Mouse (Mus musculus) lung, postnatal 0 days (tissue): ENCODE measurements around the gene Dstn. TPM values are rescaled to one million over a fixed set of nuclear protein-coding genes. Genes with fewer than 3 reads are reported as not detected.

Source experiments
- ATAC-seq: fragments of 200-750 bp; cut with Nextera tagmentation; 2 replicates; pipeline ENCODE4 v1.8.0; 2017; ENCODE audit warnings: moderate library complexity
- DNase-seq: peaks from one replicate; pipeline ENCODE4 v3.0.0-alpha.2; 2016; ENCODE audit warnings: low spot score
- H3K27ac ChIP-seq: fragments of 300-500 bp; sonication (generic); 2 replicates; pipeline ENCODE4 v1.5.1; 2014; ENCODE audit warnings: antibody characterized with exemption, mild to moderate bottlenecking, low read length, mixed read lengths
- H3K27me3 ChIP-seq: fragments of 300-500 bp; sonication (generic); replicated peaks from 2 replicates; pipeline ENCODE4 v1.6.1; 2014; ENCODE audit warnings: low read length, mixed read lengths; ENCODE audit not compliant: insufficient read depth
- H3K36me3 ChIP-seq: fragments of 300-500 bp; sonication (generic); 2 replicates; pipeline ENCODE4 v1.6.1; 2014; ENCODE audit warnings: low read length, mixed read lengths; ENCODE audit not compliant: insufficient read depth
- H3K4me1 ChIP-seq: fragments of 300-500 bp; sonication (generic); 2 replicates; pipeline ENCODE4 v1.6.1; 2014; ENCODE audit warnings: antibody characterized with exemption, low read depth, low read length, mixed read lengths; ENCODE audit not compliant: insufficient read depth
- H3K4me2 ChIP-seq: fragments of 300-500 bp; sonication (generic); replicated peaks from 2 replicates; pipeline ENCODE4 v1.6.1; 2014; ENCODE audit warnings: low read depth, mild to moderate bottlenecking, low read length, moderate library complexity, mixed read lengths
- H3K4me3 ChIP-seq: fragments of 300-500 bp; sonication (generic); 2 replicates; pipeline ENCODE4 v1.5.1; 2014; ENCODE audit warnings: low read depth, low read length
- H3K9ac ChIP-seq: fragments of 300-500 bp; sonication (generic); replicated peaks from 2 replicates; pipeline ENCODE4 v1.6.1; 2014; ENCODE audit warnings: low read depth, mild to moderate bottlenecking
- H3K9me3 ChIP-seq: fragments of 300-500 bp; sonication (generic); 2 replicates; pipeline ENCODE4 v1.6.1; 2016; ENCODE audit warnings: low read length, mixed read lengths
- CTCF ChIP-seq: IDR thresholded peaks from 2 replicates; pipeline ENCODE4 v1.5.1; 2016; ENCODE audit warnings: antibody characterized with exemption, mild to moderate bottlenecking
- EP300 ChIP-seq: IDR thresholded peaks from 2 replicates; pipeline ENCODE4 v1.6.1; 2016; ENCODE audit warnings: antibody characterized with exemption, mild to moderate bottlenecking, control low read depth
- WGBS: fragments of 180-500 bp; shearing (Covaris S2); extraction: QIAGEN DNeasy Blood & Tissue Kit; methylation state at CpG from one replicate; pipeline ENCODE4 v1.1.7; 2014; 5-methylcytosine and 5-hydroxymethylcytosine counted together
- polyA plus RNA-seq: library from polyadenylated mRNA; unstranded; fragments of >200 nt; fragmentation: Nextera tagmentation; extraction: Ambion mirVana; gene quantifications from 2 replicates; pipeline ENCODE4 v1.2.1, GENCODE M21; 2015

Dstn gene
- polyA plus RNA-seq, 1 experiment from 2014 or later, result 655 TPM

DNA sequence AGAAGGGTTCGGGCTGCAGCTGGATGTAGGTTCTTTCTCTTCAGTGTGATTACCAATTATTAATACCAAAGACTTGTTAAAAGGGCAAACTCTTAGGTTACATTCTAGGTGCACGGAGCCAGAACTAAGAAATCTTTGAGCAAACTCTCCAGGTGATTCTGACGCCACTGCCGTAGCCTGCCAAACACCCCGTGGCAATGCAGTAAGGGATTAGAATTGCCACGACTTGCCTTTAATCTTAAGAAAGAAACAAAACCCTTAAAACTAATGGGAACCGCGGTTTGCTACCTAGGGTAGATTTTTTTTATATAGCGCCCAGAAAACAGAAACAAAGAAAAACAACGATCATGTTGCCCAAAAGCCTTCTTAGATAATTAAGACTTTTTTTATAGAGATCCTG is 899 bp upstream of the Dstn start:
- Histone ChIP-seq H3K36me3 (no peaks in the 10 kb centered on the region), H3K27me3 (no peaks in the 10 kb centered on the region), H3K27ac (peak overlapping the region; percentile 99), H3K9ac (peak overlapping the region; percentile 99), H3K4me3 (peak overlapping the region; percentile 87), H3K4me2 (peak overlapping the region; percentile 59), H3K9me3 (no peaks in the 10 kb centered on the region), H3K4me1 (0 out of 2 replicates have a peak, but pooled peaks cover 5% of the 10 kb centered on the region)
- ATAC-seq, result no peak
- 6% methylated on average over 10 of the region's 10 CpGs for WGBS
- no peak for DNase-seq
- TF ChIP-seq CTCF (no peak), EP300 (no peak)

DNA sequence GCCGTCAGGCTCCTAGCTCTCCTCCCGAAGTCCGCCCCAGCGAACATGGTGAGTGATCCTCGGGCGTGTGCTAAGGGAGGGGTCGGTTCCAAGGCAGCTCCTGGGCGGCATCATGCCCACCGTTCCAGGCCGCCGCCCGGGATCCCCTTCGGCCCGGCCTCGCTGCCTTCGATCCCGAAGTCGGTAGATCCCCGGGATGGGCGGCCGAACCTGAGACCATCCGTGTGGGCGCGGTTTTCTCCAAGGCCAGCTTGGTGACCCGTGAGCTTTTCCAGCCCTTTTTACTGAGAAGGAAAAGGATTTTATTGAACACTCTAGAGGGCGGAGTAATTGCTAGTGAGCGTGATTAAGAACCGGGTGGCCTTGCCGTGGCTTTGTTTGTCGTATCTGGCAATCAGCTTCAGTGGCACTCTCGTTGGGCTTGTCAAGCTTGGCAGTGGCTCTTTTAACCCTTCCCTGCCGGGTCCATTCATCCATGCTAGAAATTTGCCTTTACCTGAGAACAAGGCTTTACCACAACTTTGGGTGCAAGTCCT is 548 bp downstream of the Dstn start:
- Histone ChIP-seq H3K27ac (peak overlapping the region; percentile 99), H3K4me3 (peak overlapping the region; percentile 87), H3K36me3 (no peaks in the 10 kb centered on the region), H3K9ac (peak overlapping the region; percentile 99), H3K27me3 (no peaks in the 10 kb centered on the region), H3K9me3 (no peaks in the 10 kb centered on the region), H3K4me2 (peak overlapping the region; percentile 59), H3K4me1 (peaks cover 9% of the 10 kb centered on the region)
- peak; percentile 9 for ATAC-seq
- peak; percentile 41 for TF ChIP-seq EP300
- peak; percentile 15 for TF ChIP-seq CTCF
- under 1% methylated on average over 32 of the region's 32 CpGs for WGBS
- DNase-seq, result peak; percentile 82

DNA sequence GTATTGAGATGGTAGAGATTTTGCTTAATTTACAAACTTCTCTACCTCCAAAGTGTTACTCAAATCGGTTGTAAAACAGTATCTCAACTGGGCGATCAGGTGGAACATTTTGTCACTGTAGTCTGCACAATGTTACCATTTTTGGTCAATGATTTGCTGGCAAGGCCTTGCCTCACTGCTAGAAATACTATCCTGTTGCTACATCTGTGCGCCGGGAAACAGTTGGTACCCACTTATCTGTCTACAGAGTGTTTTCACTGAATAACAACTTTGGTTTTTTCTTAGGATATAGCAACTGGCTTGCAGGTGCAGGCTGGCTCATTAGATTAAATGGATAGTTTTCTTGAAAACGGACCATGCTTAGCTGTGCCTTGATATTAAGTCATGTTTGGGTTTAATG is 1.1 kb downstream of the Dstn start:
- DNase-seq (peak; percentile 62), ATAC-seq (no peak)
- no peaks in the 10 kb centered on the region for H3K27me3 ChIP-seq
- WGBS, result 3% methylated on average over 5 of the region's 5 CpGs
- TF ChIP-seq EP300, result 0 out of 2 replicates have a peak, but pooled peaks have one; percentile 4
- no peak for TF ChIP-seq CTCF
- H3K36me3 ChIP-seq, result no peaks in the 10 kb centered on the region
- H3K9me3 ChIP-seq, result no peaks in the 10 kb centered on the region
- peak overlapping the region; percentile 87 for H3K4me3 ChIP-seq
- peak overlapping the region; percentile 99 for H3K9ac ChIP-seq
- H3K27ac ChIP-seq, result peak overlapping the region; percentile 99
- peak overlapping the region; percentile 59 for H3K4me2 ChIP-seq
- peaks cover 9% of the 10 kb centered on the region for H3K4me1 ChIP-seq

DNA sequence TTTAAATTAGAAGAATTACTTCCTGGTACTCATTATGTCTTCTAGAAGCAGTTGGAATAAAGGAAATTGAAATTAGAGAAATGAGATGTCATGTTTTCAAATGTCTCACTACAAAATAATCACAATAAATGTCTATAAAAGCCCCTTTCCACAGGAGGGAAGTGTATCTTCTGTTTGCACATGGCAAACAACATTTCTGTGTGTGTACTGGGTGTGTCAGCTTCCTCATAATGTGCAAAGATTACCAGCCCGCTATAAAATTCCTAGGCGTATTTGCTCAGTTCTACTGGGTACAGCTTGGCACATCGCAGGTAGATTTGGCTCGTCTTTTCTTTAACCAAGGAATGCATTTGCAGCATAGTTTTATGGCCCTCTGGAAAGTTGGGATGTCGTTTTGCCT is 2.5 kb downstream of the Dstn start:
- ATAC-seq, result no peak
- 54% methylated on average over 5 of the region's 5 CpGs for WGBS
- Histone ChIP-seq H3K4me2 (peak overlapping the region; percentile 59), H3K9me3 (no peaks in the 10 kb centered on the region), H3K4me3 (peak overlapping the region; percentile 87; the same call in 1 of the 2 replicates), H3K36me3 (no peaks in the 10 kb centered on the region), H3K27me3 (no peaks in the 10 kb centered on the region), H3K4me1 (peaks cover 9% of the 10 kb centered on the region), H3K27ac (peak overlapping the region; percentile 47; the same call in 1 of the 2 replicates), H3K9ac (no peak overlapping the region)
- peak; percentile 80 for DNase-seq
- TF ChIP-seq CTCF, result no peak
- TF ChIP-seq EP300, result no peak

DNA sequence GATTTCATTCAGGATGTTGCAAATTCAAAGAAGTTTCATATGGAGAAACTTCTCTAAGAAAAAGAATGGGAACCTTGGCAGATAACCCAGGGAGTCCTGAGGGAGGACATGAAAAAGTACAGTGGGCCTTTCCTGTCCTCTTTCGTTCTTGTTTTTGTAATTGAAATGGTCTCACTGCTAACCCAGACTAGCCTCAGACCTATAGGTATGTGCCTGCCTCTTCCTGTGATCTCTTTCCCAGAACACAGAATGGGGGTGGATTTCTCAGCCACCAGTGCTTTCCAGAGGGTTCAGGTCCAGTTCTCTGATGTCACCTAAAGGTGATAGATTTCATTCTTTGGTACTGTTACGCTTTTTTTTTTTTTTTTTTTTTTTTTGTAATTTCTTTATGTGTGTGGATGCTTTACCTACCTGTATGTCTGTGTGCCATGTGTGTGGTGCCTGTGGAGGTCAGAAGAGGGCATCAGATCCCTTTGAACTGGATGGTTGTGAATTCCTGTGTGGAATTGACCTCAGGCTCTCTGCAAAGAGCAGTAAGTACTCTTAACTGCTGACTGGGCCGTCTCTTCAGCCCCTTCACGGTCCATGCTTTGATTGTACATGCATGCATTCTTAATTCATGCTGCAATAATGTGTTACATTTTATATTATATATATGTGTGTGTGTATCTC is 3.8 kb downstream of the Dstn start:
- DNase-seq (no peak), ATAC-seq (no peak)
- Histone ChIP-seq H3K9ac (no peak overlapping the region), H3K36me3 (no peaks in the 10 kb centered on the region), H3K27ac (peak overlapping the region; percentile 8; the same call in 1 of the 2 replicates), H3K4me1 (peaks cover 11% of the 10 kb centered on the region), H3K4me2 (peak overlapping the region; percentile 32; the same call in 1 of the 2 replicates), H3K9me3 (no peaks in the 10 kb centered on the region), H3K27me3 (no peaks in the 10 kb centered on the region), H3K4me3 (no peak overlapping the region)
- TF ChIP-seq CTCF (peak; percentile 44), EP300 (no peak)
- 42% methylated on average over 4 of the region's 4 CpGs for WGBS

DNA sequence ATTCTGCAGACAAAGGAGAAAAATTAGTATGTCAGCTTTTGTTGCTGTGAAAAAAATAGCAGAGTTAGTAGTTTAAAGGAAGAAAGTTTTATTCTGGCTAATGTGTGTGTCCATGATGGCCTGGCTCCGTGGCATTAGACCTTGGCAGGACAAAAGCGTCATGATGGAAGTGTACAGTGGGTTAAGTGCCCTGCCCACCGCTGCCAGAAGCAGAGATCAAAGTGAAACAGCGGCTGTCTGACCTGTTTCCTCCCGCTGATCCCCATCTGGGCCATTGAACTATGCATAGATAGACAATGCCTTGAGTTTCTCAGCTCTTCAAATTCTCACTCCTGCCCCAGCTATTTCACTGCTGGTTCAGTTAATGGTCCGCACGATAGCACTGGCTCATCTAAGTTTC is 9.0 kb downstream of the Dstn start:
- no peak overlapping the region for H3K4me2 ChIP-seq
- H3K9me3 ChIP-seq, result no peaks in the 10 kb centered on the region
- ATAC-seq (no peak), DNase-seq (no peak)
- H3K4me3 ChIP-seq, result no peak overlapping the region
- 0 out of 2 replicates have a peak overlapping the region, but pooled peaks have one; percentile 14 for H3K27ac ChIP-seq
- no peaks in the 10 kb centered on the region for H3K36me3 ChIP-seq
- peaks cover 8% of the 10 kb centered on the region for H3K4me1 ChIP-seq
- H3K27me3 ChIP-seq, result no peaks in the 10 kb centered on the region
- TF ChIP-seq EP300 (no peak), CTCF (no peak)
- H3K9ac ChIP-seq, result no peak overlapping the region
- WGBS, result 26% methylated on average over 7 of the region's 7 CpGs
